Mouse (Mus musculus): Measurements from ENCODE around the gene Vps33b. TPM values are rescaled to one million over a fixed set of nuclear protein-coding genes. Genes with fewer than 3 reads are reported as not detected.

Vps33b gene
- polyA plus RNA-seq, 1 experiment: 11.0 TPM

DNA sequence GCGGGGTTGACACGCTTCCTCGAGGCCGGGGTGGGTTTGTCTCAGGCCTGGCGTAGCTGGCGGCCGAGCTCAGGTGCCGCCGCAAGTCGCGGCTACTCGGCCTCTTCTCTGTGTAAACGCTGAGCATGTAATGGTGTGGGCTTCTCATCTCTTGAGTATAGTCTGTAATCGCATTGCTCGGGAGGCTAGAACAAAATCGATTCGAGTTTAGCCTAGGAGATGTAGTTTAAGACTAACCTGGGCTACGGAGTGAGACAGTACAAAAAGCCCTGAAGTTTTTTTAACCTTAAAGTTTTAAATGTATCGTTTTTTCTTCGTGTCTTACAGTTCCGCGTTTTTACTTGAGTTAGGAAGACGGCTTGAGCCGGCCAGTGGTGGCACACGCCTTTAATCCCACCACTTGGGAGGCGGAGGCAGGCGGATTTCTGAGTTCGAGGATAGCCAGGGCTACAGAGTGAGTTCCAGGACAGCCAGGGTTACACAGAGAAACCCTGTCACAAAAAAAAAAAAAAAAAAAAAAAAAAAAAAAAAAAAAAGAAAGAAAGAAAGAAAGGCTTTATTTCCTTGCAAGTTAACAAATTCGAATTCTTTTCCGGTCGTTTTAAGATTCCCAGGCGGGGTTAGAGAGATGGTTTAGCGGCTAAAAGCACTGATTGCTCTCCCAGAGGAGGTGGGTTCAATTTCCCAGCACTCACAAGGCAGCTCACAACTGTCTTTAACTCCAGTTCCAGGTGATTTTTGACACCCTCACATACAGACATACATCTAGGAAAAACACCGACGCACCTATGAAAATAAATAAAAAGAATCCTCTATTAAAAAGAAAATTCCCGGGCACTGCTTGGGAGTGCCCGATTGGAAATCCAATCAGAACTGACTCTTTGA is 25.6 kb downstream of the Vps33b start:
- Histone ChIP-seq H3K27ac (ENCODE audit: insufficient read depth, low read length) (no peak overlapping the region; the same call in 1 of the 2 replicates), H3K4me1 (ENCODE audit: control insufficient read depth, insufficient read depth, insufficient read length) (no peaks in the 10 kb centered on the region), H3K36me3 (ENCODE audit: control insufficient read depth, insufficient read depth, low read length) (peaks cover 1% of the 10 kb centered on the region; the same call in 1 of the 2 replicates), H3K4me3 (ENCODE audit: extremely low read depth, insufficient read depth, insufficient read length) (peak overlapping the region; percentile 64), H3K27me3 (ENCODE audit: control insufficient read depth, insufficient read depth, low read length) (no peaks in the 10 kb centered on the region)
- DNase-seq (ENCODE audit: low read depth in 1 of 2, low spot score in 2 of 2): no peak
- TF ChIP-seq CTCF (IDR thresholded peaks at IDR 0.05; ENCODE audit: extremely low read depth, insufficient read depth, insufficient read length, insufficient replicate concordance) (no peak), POLR2A (IDR thresholded peaks at IDR 0.05; ENCODE audit: low read depth, low read length) (no peak)
- 8% methylated on average over 37 of the region's 37 CpGs for WGBS

DNA sequence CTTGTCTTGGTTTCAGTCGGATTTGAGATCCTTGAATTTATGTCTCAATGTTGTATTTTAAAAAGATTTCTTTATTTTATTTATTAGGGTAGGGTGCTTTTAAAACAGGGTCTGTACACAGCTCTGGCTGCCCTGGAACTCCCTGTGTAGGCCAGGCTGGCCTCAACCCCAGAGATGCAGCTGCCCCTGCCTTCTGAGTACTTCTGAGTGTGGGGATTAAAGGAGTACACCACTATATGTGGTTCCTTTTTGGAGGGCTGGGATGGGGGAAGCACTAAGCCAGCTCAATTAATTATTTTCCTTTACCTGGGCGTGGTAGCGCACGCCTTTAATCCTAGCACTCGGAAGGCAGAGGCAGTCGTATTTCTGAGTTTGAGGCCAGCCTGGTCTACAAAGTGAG is 27.0 kb downstream of the Vps33b start:
- H3K27ac ChIP-seq (ENCODE audit: insufficient read depth, low read length): no peak overlapping the region
- no peaks in the 10 kb centered on the region for H3K36me3 ChIP-seq (ENCODE audit: control insufficient read depth, insufficient read depth, low read length)
- WGBS: 92% methylated on average over 6 of the region's 6 CpGs
- H3K4me1 ChIP-seq (ENCODE audit: control insufficient read depth, insufficient read depth, insufficient read length): no peaks in the 10 kb centered on the region
- TF ChIP-seq POLR2A (IDR thresholded peaks at IDR 0.05; ENCODE audit: low read depth, low read length) (no peak), CTCF (IDR thresholded peaks at IDR 0.05; ENCODE audit: extremely low read depth, insufficient read depth, insufficient read length, insufficient replicate concordance) (no peak)
- no peak for DNase-seq (ENCODE audit: low read depth in 1 of 2, low spot score in 2 of 2)
- H3K27me3 ChIP-seq (ENCODE audit: control insufficient read depth, insufficient read depth, low read length): no peaks in the 10 kb centered on the region
- no peak overlapping the region for H3K4me3 ChIP-seq (ENCODE audit: extremely low read depth, insufficient read depth, insufficient read length)

- TF ChIP-seq POLR2A (IDR thresholded peaks at IDR 0.05; ENCODE audit: low read depth, low read length): no peak
- no peak for TF ChIP-seq CTCF (IDR thresholded peaks at IDR 0.05; ENCODE audit: extremely low read depth, insufficient read depth, insufficient read length, insufficient replicate concordance)
- 91% methylated on average over 3 of the region's 3 CpGs for WGBS
- H3K4me3 ChIP-seq (ENCODE audit: extremely low read depth, insufficient read depth, insufficient read length): no peak overlapping the region
Observed at GRCm38 (mm10) chr7:80297041-80297440, 27.6 kb downstream of the Vps33b start.

DNA sequence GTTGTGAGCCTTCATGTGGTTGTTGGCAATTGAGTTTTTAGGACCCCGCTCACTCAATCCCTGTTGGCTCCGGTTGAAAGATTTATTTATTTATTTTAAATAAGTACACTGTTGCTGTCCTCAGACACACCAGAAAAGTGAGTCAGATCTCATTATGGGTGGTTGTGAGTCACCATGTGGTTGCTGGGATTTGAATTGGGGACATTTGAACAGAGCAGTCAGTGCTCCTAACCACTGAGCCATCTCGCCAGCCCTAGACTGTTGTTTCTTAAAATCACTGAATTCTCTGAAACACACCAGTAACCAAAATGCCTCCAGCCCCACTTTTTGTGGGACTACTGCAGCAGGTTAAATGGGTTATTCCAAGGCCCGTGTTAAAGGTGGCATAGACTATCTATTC is 29.3 kb downstream of the Vps33b start:
- 94% methylated on average over 4 of the region's 4 CpGs for whole genome bisulfite sequencing

More at GRCm38 (mm10) chr7:80297041-80297440, 27.6 kb downstream of the Vps33b start:
- Histone ChIP-seq H3K36me3 (ENCODE audit: control insufficient read depth, insufficient read depth, low read length) (no peaks in the 10 kb centered on the region), H3K27ac (ENCODE audit: insufficient read depth, low read length) (no peak overlapping the region), H3K27me3 (ENCODE audit: control insufficient read depth, insufficient read depth, low read length) (no peaks in the 10 kb centered on the region), H3K4me1 (ENCODE audit: control insufficient read depth, insufficient read depth, insufficient read length) (no peaks in the 10 kb centered on the region)
- DNase-seq (ENCODE audit: low read depth in 1 of 2, low spot score in 2 of 2): no peak

GRCm38 (mm10) chr7:80299568-80299967 is 30.1 kb downstream of the Vps33b start:
- no peak for DNase-seq (ENCODE audit: low read depth in 1 of 2, low spot score in 2 of 2)
- TF ChIP-seq POLR2A (IDR thresholded peaks at IDR 0.05; ENCODE audit: low read depth, low read length) (no peak), CTCF (IDR thresholded peaks at IDR 0.05; ENCODE audit: extremely low read depth, insufficient read depth, insufficient read length, insufficient replicate concordance) (no peak)
- 62% methylated on average over 3 of the region's 3 CpGs for WGBS
- Histone ChIP-seq H3K36me3 (ENCODE audit: control insufficient read depth, insufficient read depth, low read length) (no peaks in the 10 kb centered on the region), H3K4me1 (ENCODE audit: control insufficient read depth, insufficient read depth, insufficient read length) (no peaks in the 10 kb centered on the region), H3K4me3 (ENCODE audit: extremely low read depth, insufficient read depth, insufficient read length) (no peak overlapping the region), H3K27me3 (ENCODE audit: control insufficient read depth, insufficient read depth, low read length) (no peaks in the 10 kb centered on the region), H3K27ac (ENCODE audit: insufficient read depth, low read length) (no peak overlapping the region)

More for the DNA sequence above, 29.3 kb downstream of the Vps33b start:
- Histone ChIP-seq H3K4me1 (ENCODE audit: control insufficient read depth, insufficient read depth, insufficient read length) (no peaks in the 10 kb centered on the region), H3K27me3 (ENCODE audit: control insufficient read depth, insufficient read depth, low read length) (no peaks in the 10 kb centered on the region), H3K27ac (ENCODE audit: insufficient read depth, low read length) (no peak overlapping the region), H3K4me3 (ENCODE audit: extremely low read depth, insufficient read depth, insufficient read length) (no peak overlapping the region), H3K36me3 (ENCODE audit: control insufficient read depth, insufficient read depth, low read length) (no peaks in the 10 kb centered on the region)
- DNase-seq (ENCODE audit: low read depth in 1 of 2, low spot score in 2 of 2): no peak
- TF ChIP-seq CTCF (IDR thresholded peaks at IDR 0.05; ENCODE audit: extremely low read depth, insufficient read depth, insufficient read length, insufficient replicate concordance): no peak
- no peak for TF ChIP-seq POLR2A (IDR thresholded peaks at IDR 0.05; ENCODE audit: low read depth, low read length)

GRCm38 (mm10) chr7:80301522-80301921 is 32.1 kb downstream of the Vps33b start:
- TF ChIP-seq CTCF (IDR thresholded peaks at IDR 0.05; ENCODE audit: extremely low read depth, insufficient read depth, insufficient read length, insufficient replicate concordance): no peak
- TF ChIP-seq POLR2A (IDR thresholded peaks at IDR 0.05; ENCODE audit: low read depth, low read length): no peak
- Histone ChIP-seq H3K4me3 (ENCODE audit: extremely low read depth, insufficient read depth, insufficient read length) (no peak overlapping the region), H3K27ac (ENCODE audit: insufficient read depth, low read length) (no peak overlapping the region), H3K27me3 (ENCODE audit: control insufficient read depth, insufficient read depth, low read length) (no peaks in the 10 kb centered on the region), H3K4me1 (ENCODE audit: control insufficient read depth, insufficient read depth, insufficient read length) (no peaks in the 10 kb centered on the region), H3K36me3 (ENCODE audit: control insufficient read depth, insufficient read depth, low read length) (peaks cover 2% of the 10 kb centered on the region)
- DNase-seq (ENCODE audit: low read depth in 1 of 2, low spot score in 2 of 2): no peak
- WGBS: 94% methylated on average over 2 of the region's 2 CpGs

DNA sequence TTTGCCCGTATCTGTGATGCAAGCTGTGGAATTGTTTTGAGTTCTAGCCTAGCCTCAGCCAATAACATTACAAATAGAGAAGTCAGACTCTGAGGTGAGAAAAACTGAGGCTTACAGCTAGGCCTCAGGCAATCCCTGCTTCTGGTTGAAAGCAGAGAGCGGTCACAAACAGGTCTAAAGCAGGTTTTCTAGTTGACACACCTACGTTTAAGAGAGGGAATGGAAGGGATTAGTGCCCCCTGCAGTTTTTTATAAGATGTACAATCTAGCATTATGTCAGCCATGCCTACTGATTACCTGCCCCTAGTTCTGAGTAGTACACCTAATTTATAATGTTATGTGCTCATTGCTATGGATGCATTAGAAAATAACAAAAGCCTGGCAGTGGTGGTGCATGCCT is 38.3 kb downstream of the Vps33b start:
- DNase-seq (ENCODE audit: low read depth in 1 of 2, low spot score in 2 of 2): no peak
- Histone ChIP-seq H3K36me3 (ENCODE audit: control insufficient read depth, insufficient read depth, low read length) (peaks cover 4% of the 10 kb centered on the region), H3K4me1 (ENCODE audit: control insufficient read depth, insufficient read depth, insufficient read length) (no peaks in the 10 kb centered on the region), H3K4me3 (ENCODE audit: extremely low read depth, insufficient read depth, insufficient read length) (no peak overlapping the region), H3K27me3 (ENCODE audit: control insufficient read depth, insufficient read depth, low read length) (no peaks in the 10 kb centered on the region), H3K27ac (ENCODE audit: insufficient read depth, low read length) (no peak overlapping the region)
- 82% methylated on average over 3 of the region's 3 CpGs for WGBS
- TF ChIP-seq CTCF (IDR thresholded peaks at IDR 0.05; ENCODE audit: extremely low read depth, insufficient read depth, insufficient read length, insufficient replicate concordance) (no peak), POLR2A (IDR thresholded peaks at IDR 0.05; ENCODE audit: low read depth, low read length) (no peak)

Measured in spleen, adult 2 months (tissue).